In genomic region chr9:7957407-7957806, GRCm38 (mm10) we compare ENCODE assay signal across 21 mouse cellular contexts. TPM values are rescaled to one million over a fixed set of nuclear protein-coding genes. Genes with fewer than 3 reads are reported as not detected.
DNase-seq lines count a peak whose midpoint lies in the region; ATAC-seq and TF ChIP-seq lines count a peak whose summit lies in the region.
"Had no signal": no experiment of that assay in that cellular context is flagged by ENCODE, and none has a peak within 500 bp of the region (broad histone marks: within the 10 kb centered on the region; RNA-seq: fewer than 3 reads in every experiment).

No protein-coding gene starts in this region.

- H3K9ac ChIP-seq in forebrain, embryonic 15.5 days (replicated peaks), result no peak overlapping the region
- no peak overlapping the region for H3K9ac ChIP-seq in forebrain, embryonic 11.5 days (ENCODE audit: low read length)
- H3K9ac ChIP-seq in midbrain, postnatal 0 days (replicated peaks; ENCODE audit: low read length, poor library complexity, severe bottlenecking), result no peak overlapping the region
- no peak overlapping the region for H3K9ac ChIP-seq in midbrain, embryonic 16.5 days (ENCODE audit: low read depth, low read length)
- H3K9ac ChIP-seq: hindbrain, embryonic 14.5 days; liver, embryonic 12.5 days; neural tube, embryonic 12.5 days had no signal

- peak overlapping the region; percentile 12; the same call in 1 of the 2 replicates for H3K27ac ChIP-seq in forebrain, embryonic 15.5 days (replicated peaks)
- H3K27ac ChIP-seq in forebrain, embryonic 11.5 days (ENCODE audit: low read depth, low read length), result no peak overlapping the region
- H3K27ac ChIP-seq in midbrain, postnatal 0 days (ENCODE audit: low read depth, low read length), result no peak overlapping the region
- no peak overlapping the region for H3K27ac ChIP-seq in midbrain, embryonic 16.5 days (ENCODE audit: low read length)
- H3K27ac ChIP-seq: heart, adult 2 months; hindbrain, embryonic 14.5 days; kidney, postnatal 0 days; liver, embryonic 12.5 days; neural tube, embryonic 12.5 days; stomach, postnatal 0 days had no signal

- ATAC-seq in forebrain, embryonic 15.5 days (replicated peaks), result peak; percentile 58
- no peak for ATAC-seq in forebrain, embryonic 11.5 days (replicated peaks; ENCODE audit: low FRiP score)
- no peak for ATAC-seq in midbrain, postnatal 0 days (ENCODE audit: low FRiP score)
- ATAC-seq in midbrain, embryonic 16.5 days, result no peak
- ATAC-seq: intestine, embryonic 16.5 days had no signal

- 54% methylated on average over 2 of the region's 2 CpGs for WGBS in forebrain, embryonic 15.5 days
- WGBS in forebrain, embryonic 11.5 days, result 82% methylated on average over 2 of the region's 2 CpGs
- WGBS in midbrain, postnatal 0 days, result 73% methylated on average over 2 of the region's 2 CpGs
- 70% methylated on average over 2 of the region's 2 CpGs for WGBS in midbrain, embryonic 16.5 days

- no peak overlapping the region for H3K4me3 ChIP-seq in forebrain, embryonic 15.5 days
- no peak overlapping the region for H3K4me3 ChIP-seq in forebrain, embryonic 11.5 days (ENCODE audit: low read depth, low read length)
- H3K4me3 ChIP-seq in midbrain, postnatal 0 days (ENCODE audit: low read depth, low read length), result no peak overlapping the region
- H3K4me3 ChIP-seq in midbrain, embryonic 16.5 days (ENCODE audit: low read depth, low read length), result no peak overlapping the region
- H3K4me3 ChIP-seq: heart, adult 2 months; limb, embryonic 10.5 days; liver, embryonic 12.5 days; neural tube, embryonic 12.5 days had no signal

- H3K4me2 ChIP-seq in forebrain, embryonic 15.5 days (replicated peaks), result no peak overlapping the region
- no peak overlapping the region for H3K4me2 ChIP-seq in forebrain, embryonic 11.5 days (ENCODE audit: low read depth, low read length, severe bottlenecking)
- H3K4me2 ChIP-seq in midbrain, postnatal 0 days (ENCODE audit: low read depth, low read length, poor library complexity, severe bottlenecking), result no peak overlapping the region
- no peak overlapping the region for H3K4me2 ChIP-seq in midbrain, embryonic 16.5 days (ENCODE audit: low read length)
- H3K4me2 ChIP-seq: hindbrain, embryonic 14.5 days; liver, embryonic 12.5 days; neural tube, embryonic 12.5 days had no signal

- H3K27me3 ChIP-seq in forebrain, embryonic 15.5 days, result no peaks in the 10 kb centered on the region
- no peaks in the 10 kb centered on the region for H3K27me3 ChIP-seq in forebrain, embryonic 11.5 days (ENCODE audit: control insufficient read depth, insufficient read depth, low read length)
- no peaks in the 10 kb centered on the region for H3K27me3 ChIP-seq in midbrain, postnatal 0 days (ENCODE audit: insufficient read depth, low read length)
- H3K27me3 ChIP-seq in midbrain, embryonic 16.5 days (ENCODE audit: control insufficient read depth, insufficient read depth, low read depth, low read length), result no peaks in the 10 kb centered on the region
- H3K27me3 ChIP-seq: liver, embryonic 12.5 days; neural tube, embryonic 12.5 days had no signal

- no peak for TF ChIP-seq CTCF in midbrain, postnatal 0 days (IDR thresholded peaks at IDR 0.05)

- H3K36me3 ChIP-seq in forebrain, embryonic 15.5 days, result no peaks in the 10 kb centered on the region
- no peaks in the 10 kb centered on the region; the same call in 1 of the 2 replicates for H3K36me3 ChIP-seq in forebrain, embryonic 11.5 days (ENCODE audit: control insufficient read depth, insufficient read depth, low read length)
- H3K36me3 ChIP-seq in midbrain, postnatal 0 days (ENCODE audit: insufficient read depth, low read length), result no peaks in the 10 kb centered on the region
- H3K36me3 ChIP-seq in midbrain, embryonic 16.5 days (ENCODE audit: control insufficient read depth, insufficient read depth, low read length), result no peaks in the 10 kb centered on the region

- no peak for DNase-seq in forebrain, embryonic 11.5 days (ENCODE audit: low spot score)
- DNase-seq in midbrain, postnatal 0 days (ENCODE audit: low spot score), result peak; percentile 34
- peak; percentile 20 to 45 for DNase-seq in cerebellum, postnatal 36 days
- DNase-seq in kidney, postnatal 14 days, result no peak
- no peak for DNase-seq in right cerebral cortex, postnatal 14 days
- DNase-seq: B cell, adult 2 months; embryo, embryonic 11 days; heart, adult 2 months; heart, postnatal 10 days; spleen, adult 18-20 months; thymus, postnatal 25 days had no signal

- no peaks in the 10 kb centered on the region for H3K9me3 ChIP-seq in forebrain, embryonic 15.5 days
- no peaks in the 10 kb centered on the region for H3K9me3 ChIP-seq in forebrain, embryonic 11.5 days (ENCODE audit: control insufficient read depth, low read length)
- no peaks in the 10 kb centered on the region for H3K9me3 ChIP-seq in midbrain, postnatal 0 days (ENCODE audit: low read length)
- H3K9me3 ChIP-seq in midbrain, embryonic 16.5 days (replicated peaks; ENCODE audit: control insufficient read depth, low read length, poor library complexity, severe bottlenecking), result no peaks in the 10 kb centered on the region
- H3K9me3 ChIP-seq: limb, embryonic 10.5 days; liver, embryonic 12.5 days; neural tube, embryonic 12.5 days had no signal

- peaks cover 36% of the 10 kb centered on the region for H3K4me1 ChIP-seq in forebrain, embryonic 15.5 days
- H3K4me1 ChIP-seq in forebrain, embryonic 11.5 days (replicated peaks; ENCODE audit: control insufficient read depth, insufficient read depth, low read length), result peaks cover 7% of the 10 kb centered on the region; the same call in 1 of the 2 replicates
- no peaks in the 10 kb centered on the region for H3K4me1 ChIP-seq in midbrain, postnatal 0 days (ENCODE audit: insufficient read depth, low read length)
- peaks cover 7% of the 10 kb centered on the region for H3K4me1 ChIP-seq in midbrain, embryonic 16.5 days (ENCODE audit: control insufficient read depth, insufficient read depth, low read length)

RNA-seq across cellular contexts. Expression of gene Yap1, which starts 47.0 kb away (rescaled TPM):
- polyA plus RNA-seq in forebrain, embryonic 15.5 days (2015; fragmentation: Nextera tagmentation; extraction: Ambion mirVana), result 8.9 and 9.0 TPM in 2 replicates
- polyA plus RNA-seq in forebrain, embryonic 11.5 days (2014; fragmentation: Nextera tagmentation; extraction: Ambion mirVana), result 34.9 and 37.6 TPM in 2 replicates
- 12.5 and 15.8 TPM in 2 replicates for total RNA-seq in midbrain, postnatal 0 days (2014; rRNA removed)
- 3.1 and 4.1 TPM in 2 replicates for polyA plus RNA-seq in midbrain, postnatal 0 days (2015; fragmentation: Nextera tagmentation; extraction: Ambion mirVana)
- polyA plus RNA-seq in midbrain, embryonic 16.5 days (2015; fragmentation: Nextera tagmentation; extraction: Ambion mirVana), result 5.3 and 5.4 TPM in 2 replicates
- total RNA-seq: megakaryocyte progenitor cell, adult 5-6 weeks had no signal

Comparison
In these comparisons a context has a peak if more than half of its experiments do, and no peak if none do; other contexts are left out.
1. DNase-seq: peak in midbrain, postnatal 0 days (single experiment) and cerebellum, postnatal 36 days (2 of 2); none in forebrain, embryonic 11.5 days (single experiment), kidney, postnatal 14 days (single experiment) and right cerebral cortex, postnatal 14 days (single experiment).